Mouse (Mus musculus) retina, postnatal 7 days (tissue): ENCODE data around the gene 1700013F07Rik.
A peak's percentile ranks its signal among the peaks of the same experiment; 100 is the strongest.
"Not testable (repeated sequence)": the region's sequence is repeated elsewhere in the genome, so short reads cannot be mapped to it uniquely, and the experiment has no call there.

Experiments used
- DNase-seq: peaks from one replicate; pipeline ENCODE4 v3.0.0-alpha.2; 2012; ENCODE audit warnings: low read depth, low spot score

The 1700013F07Rik gene

GRCm38 (mm10) chr3:108533951-108534350, at the start of gene 1700013F07Rik:
Gene 1700013F07Rik, plus strand, starts transcription at chr3:108534150.
- no peak for DNase-seq

- DNase-seq, result no peak
These were observed 49.2 kb upstream of the 1700013F07Rik start for GRCm38 (mm10) chr3:108484749-108485148.

GRCm38 (mm10) chr3:108489968-108490367, 44.0 kb upstream of the 1700013F07Rik start:
- DNase-seq, result no peak

- no peak for DNase-seq
These were observed 39.0 kb upstream of the 1700013F07Rik start for GRCm38 (mm10) chr3:108494861-108495474.

- no peak for DNase-seq
These were observed 38.5 kb upstream of the 1700013F07Rik start for GRCm38 (mm10) chr3:108495486-108495885.

GRCm38 (mm10) chr3:108497602-108498001, 36.3 kb upstream of the 1700013F07Rik start:
- DNase-seq, result no peak

GRCm38 (mm10) chr3:108499826-108500225, 34.1 kb upstream of the 1700013F07Rik start:
- DNase-seq, result no peak

- DNase-seq, result not testable (repeated sequence)
These were observed 32.5 kb upstream of the 1700013F07Rik start for GRCm38 (mm10) chr3:108501411-108501810.

- DNase-seq, result no peak
These were observed 30.0 kb upstream of the 1700013F07Rik start for GRCm38 (mm10) chr3:108503908-108504307.

GRCm38 (mm10) chr3:108508745-108509474, 25.0 kb upstream of the 1700013F07Rik start:
- DNase-seq, result no peak

- no peak for DNase-seq
These were observed 23.8 kb upstream of the 1700013F07Rik start for GRCm38 (mm10) chr3:108510156-108510555.

GRCm38 (mm10) chr3:108510716-108511483, 23.1 kb upstream of the 1700013F07Rik start:
- DNase-seq, result no peak

- DNase-seq, result no peak
These were observed 20.5 kb upstream of the 1700013F07Rik start for GRCm38 (mm10) chr3:108513465-108513864.

- no peak for DNase-seq
These were observed 15.7 kb upstream of the 1700013F07Rik start for GRCm38 (mm10) chr3:108518276-108518675.

GRCm38 (mm10) chr3:108523415-108523814, 10.5 kb upstream of the 1700013F07Rik start:
- no peak for DNase-seq

GRCm38 (mm10) chr3:108528489-108528888, 5.5 kb upstream of the 1700013F07Rik start:
- no peak for DNase-seq

- no peak for DNase-seq
These were observed 650 bp upstream of the 1700013F07Rik start for GRCm38 (mm10) chr3:108533114-108533885.

GRCm38 (mm10) chr3:108535896-108536516, 2.1 kb downstream of the 1700013F07Rik start:
- no peak for DNase-seq

- peak; percentile 29 for DNase-seq
These were observed 2.7 kb downstream of the 1700013F07Rik start, which contains the start of gene 5330417C22Rik for GRCm38 (mm10) chr3:108536517-108537260. Gene 5330417C22Rik, minus strand, starts transcription at chr3:108536536.

- DNase-seq, result peak; percentile 83
These were observed 3.4 kb downstream of the 1700013F07Rik start for GRCm38 (mm10) chr3:108537303-108537702.
